Mouse (Mus musculus): ENCODE measurements at regions not wholly inside any gene's neighbourhood (a gene's known extent, or its start where the extent isn't known, plus 50 kb on each side); places are given as distances from the start of the nearest gene placed in this dataset.

- no peaks in the 10 kb centered on the region for H3K27me3 ChIP-seq (ENCODE audit: insufficient read depth, low read length)
- no peaks in the 10 kb centered on the region for H3K4me1 ChIP-seq (replicated peaks; ENCODE audit: low read depth, low read length)
- TF ChIP-seq POU5F1 (IDR thresholded peaks at IDR 0.05; ENCODE audit: borderline replicate concordance, low read length) (no peak), CTCF (conservative IDR thresholded peaks at IDR 0.05; ENCODE audit: low read length) (no peak), NANOG (IDR thresholded peaks at IDR 0.05; ENCODE audit: borderline replicate concordance, low read length) (no peak)
- no peak overlapping the region for H3K4me3 ChIP-seq (replicated peaks; ENCODE audit: low read length)
- H3K9me3 ChIP-seq (ENCODE audit: low read length): 0 out of 2 replicates have a peak, but pooled peaks cover 3% of the 10 kb centered on the region
- H3K36me3 ChIP-seq (ENCODE audit: insufficient read depth, low read length): no peaks in the 10 kb centered on the region
Measured at GRCm38 (mm10) chr11:64738948-64739347, 239.9 kb upstream of the Elac2 start.

- Histone ChIP-seq H3K27me3 (ENCODE audit: insufficient read depth, low read length) (no peaks in the 10 kb centered on the region), H3K9me3 (ENCODE audit: low read length) (no peaks in the 10 kb centered on the region)
- no peak for TF ChIP-seq CTCF (conservative IDR thresholded peaks at IDR 0.05; ENCODE audit: low read length)
- TF ChIP-seq NANOG (IDR thresholded peaks at IDR 0.05; ENCODE audit: borderline replicate concordance, low read length): no peak
- no peak for TF ChIP-seq POU5F1 (IDR thresholded peaks at IDR 0.05; ENCODE audit: borderline replicate concordance, low read length)
Measured at GRCm38 (mm10) chr11:64743753-64744152, 235.1 kb upstream of the Elac2 start.

DNA sequence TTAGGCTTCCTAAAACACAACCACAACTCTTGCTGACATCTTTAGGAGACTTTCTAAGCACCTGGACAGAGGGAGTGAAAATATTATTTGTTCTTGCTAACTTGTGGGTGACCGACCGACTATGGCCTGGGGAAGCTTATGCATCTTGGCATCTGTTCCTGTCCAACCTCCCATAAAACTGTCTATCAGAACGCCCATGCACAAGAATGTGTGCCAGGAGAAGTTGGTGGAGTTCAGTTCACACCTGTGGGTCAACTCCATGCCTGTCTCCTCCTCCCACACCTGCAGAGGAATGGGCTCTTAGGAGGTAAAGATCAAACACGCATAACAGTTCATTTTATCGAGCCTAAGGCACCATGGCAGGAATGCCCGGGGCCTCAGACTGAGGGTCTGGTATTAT, 232.7 kb upstream of the Elac2 start:
- H3K4me3 ChIP-seq (replicated peaks; ENCODE audit: low read length): no peak overlapping the region
- H3K9me3 ChIP-seq (ENCODE audit: low read length): no peaks in the 10 kb centered on the region
- no peaks in the 10 kb centered on the region for H3K27me3 ChIP-seq (ENCODE audit: insufficient read depth, low read length)
- no peak for TF ChIP-seq NANOG (IDR thresholded peaks at IDR 0.05; ENCODE audit: borderline replicate concordance, low read length)
- TF ChIP-seq CTCF (conservative IDR thresholded peaks at IDR 0.05; ENCODE audit: low read length): no peak
- no peak for TF ChIP-seq POU5F1 (IDR thresholded peaks at IDR 0.05; ENCODE audit: borderline replicate concordance, low read length)
- H3K4me1 ChIP-seq (replicated peaks; ENCODE audit: low read depth, low read length): no peaks in the 10 kb centered on the region
- no peaks in the 10 kb centered on the region for H3K36me3 ChIP-seq (ENCODE audit: insufficient read depth, low read length)

More at GRCm38 (mm10) chr11:64743753-64744152, 235.1 kb upstream of the Elac2 start:
- Histone ChIP-seq H3K4me1 (replicated peaks; ENCODE audit: low read depth, low read length) (no peaks in the 10 kb centered on the region), H3K4me3 (replicated peaks; ENCODE audit: low read length) (no peak overlapping the region), H3K36me3 (ENCODE audit: insufficient read depth, low read length) (no peaks in the 10 kb centered on the region)

- TF ChIP-seq POU5F1 (IDR thresholded peaks at IDR 0.05; ENCODE audit: borderline replicate concordance, low read length): no peak
- no peak for TF ChIP-seq CTCF (conservative IDR thresholded peaks at IDR 0.05; ENCODE audit: low read length)
- no peak for TF ChIP-seq NANOG (IDR thresholded peaks at IDR 0.05; ENCODE audit: borderline replicate concordance, low read length)
- no peaks in the 10 kb centered on the region for H3K27me3 ChIP-seq (ENCODE audit: insufficient read depth, low read length)
Measured at GRCm38 (mm10) chr11:64749976-64750375, 228.9 kb upstream of the Elac2 start.

DNA sequence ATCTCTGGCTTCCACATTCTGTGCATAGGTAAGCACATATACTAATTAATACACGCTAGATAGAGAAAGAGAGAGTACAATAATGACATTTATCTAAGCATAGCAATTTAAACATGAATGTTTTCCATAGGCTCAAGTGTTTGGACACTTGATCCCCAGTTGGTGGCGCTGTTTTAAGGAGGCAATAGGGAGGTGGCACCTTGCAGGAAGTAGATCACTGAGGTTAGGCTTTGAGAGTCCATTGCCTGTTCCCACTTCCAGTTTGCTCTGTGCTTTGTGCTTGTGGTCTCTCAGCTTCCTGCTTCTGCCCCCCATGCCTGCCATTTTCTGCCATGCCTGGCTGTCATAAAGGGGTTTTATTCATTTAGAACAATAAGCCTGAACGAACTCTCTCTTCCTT, 226.5 kb upstream of the Elac2 start:
- Histone ChIP-seq H3K27me3 (ENCODE audit: insufficient read depth, low read length) (no peaks in the 10 kb centered on the region), H3K9me3 (ENCODE audit: low read length) (no peaks in the 10 kb centered on the region), H3K36me3 (ENCODE audit: insufficient read depth, low read length) (no peaks in the 10 kb centered on the region), H3K4me1 (replicated peaks; ENCODE audit: low read depth, low read length) (no peaks in the 10 kb centered on the region), H3K4me3 (replicated peaks; ENCODE audit: low read length) (no peak overlapping the region)
- TF ChIP-seq POU5F1 (IDR thresholded peaks at IDR 0.05; ENCODE audit: borderline replicate concordance, low read length) (no peak), CTCF (conservative IDR thresholded peaks at IDR 0.05; ENCODE audit: low read length) (peak; percentile 58)

More at GRCm38 (mm10) chr11:64749976-64750375, 228.9 kb upstream of the Elac2 start:
- Histone ChIP-seq H3K4me1 (replicated peaks; ENCODE audit: low read depth, low read length) (no peaks in the 10 kb centered on the region), H3K36me3 (ENCODE audit: insufficient read depth, low read length) (no peaks in the 10 kb centered on the region), H3K9me3 (ENCODE audit: low read length) (no peaks in the 10 kb centered on the region), H3K4me3 (replicated peaks; ENCODE audit: low read length) (no peak overlapping the region)

GRCm38 (mm10) chr11:64752816-64753215, 226.0 kb upstream of the Elac2 start:
- H3K9me3 ChIP-seq (ENCODE audit: low read length): no peaks in the 10 kb centered on the region
- H3K4me3 ChIP-seq (replicated peaks; ENCODE audit: low read length): no peak overlapping the region
- TF ChIP-seq CTCF (conservative IDR thresholded peaks at IDR 0.05; ENCODE audit: low read length) (no peak), POU5F1 (IDR thresholded peaks at IDR 0.05; ENCODE audit: borderline replicate concordance, low read length) (no peak), NANOG (IDR thresholded peaks at IDR 0.05; ENCODE audit: borderline replicate concordance, low read length) (no peak)
- no peaks in the 10 kb centered on the region for H3K27me3 ChIP-seq (ENCODE audit: insufficient read depth, low read length)
- H3K36me3 ChIP-seq (ENCODE audit: insufficient read depth, low read length): no peaks in the 10 kb centered on the region
- no peaks in the 10 kb centered on the region for H3K4me1 ChIP-seq (replicated peaks; ENCODE audit: low read depth, low read length)

DNA sequence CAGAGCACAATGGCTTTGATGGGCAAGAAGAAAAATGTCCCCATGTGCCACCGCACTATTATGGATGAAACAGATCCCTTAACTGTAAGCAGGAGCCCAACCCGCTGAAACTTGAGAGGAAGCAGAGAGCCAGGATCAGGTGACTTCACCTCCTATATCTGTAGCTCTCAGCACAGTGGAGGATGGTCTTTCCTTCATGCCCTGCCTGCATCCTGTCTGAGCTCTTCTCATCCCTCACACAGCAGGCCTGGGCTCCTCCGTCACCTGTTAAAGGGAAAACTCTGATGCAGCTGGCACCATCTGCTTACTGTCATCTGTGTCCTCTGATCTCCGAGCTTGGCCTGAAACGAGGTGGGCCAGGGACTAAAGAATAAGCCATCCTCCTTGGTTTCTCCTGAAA, 224.8 kb upstream of the Elac2 start:
- H3K4me1 ChIP-seq (replicated peaks; ENCODE audit: low read depth, low read length): no peaks in the 10 kb centered on the region
- H3K36me3 ChIP-seq (ENCODE audit: insufficient read depth, low read length): no peaks in the 10 kb centered on the region
- no peaks in the 10 kb centered on the region for H3K9me3 ChIP-seq (ENCODE audit: low read length)
- TF ChIP-seq NANOG (IDR thresholded peaks at IDR 0.05; ENCODE audit: borderline replicate concordance, low read length) (no peak), POU5F1 (IDR thresholded peaks at IDR 0.05; ENCODE audit: borderline replicate concordance, low read length) (no peak)
- no peaks in the 10 kb centered on the region for H3K27me3 ChIP-seq (ENCODE audit: insufficient read depth, low read length)
- no peak overlapping the region for H3K4me3 ChIP-seq (replicated peaks; ENCODE audit: low read length)

DNA sequence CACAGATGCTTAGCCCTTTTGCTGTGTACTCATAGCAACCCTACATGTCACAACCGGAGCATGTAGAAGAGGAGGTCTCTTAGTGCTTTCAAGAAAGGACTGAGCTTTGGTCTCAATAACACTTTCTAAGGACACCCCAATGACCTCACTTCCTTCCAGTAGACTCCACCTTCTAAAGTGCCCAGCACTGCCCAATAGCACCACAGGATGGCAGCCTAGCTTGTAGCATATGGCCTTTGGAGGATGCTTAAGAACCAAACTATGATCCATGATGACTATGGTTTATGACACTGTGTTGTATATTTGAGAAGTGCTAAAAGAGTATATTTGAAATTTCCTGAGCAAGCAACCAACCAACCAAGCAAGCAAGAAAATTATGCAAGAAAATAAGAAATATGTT, 223.3 kb upstream of the Elac2 start:
- H3K4me3 ChIP-seq (replicated peaks; ENCODE audit: low read length): no peak overlapping the region
- H3K27me3 ChIP-seq (ENCODE audit: insufficient read depth, low read length): no peaks in the 10 kb centered on the region
- no peaks in the 10 kb centered on the region for H3K4me1 ChIP-seq (replicated peaks; ENCODE audit: low read depth, low read length)
- no peaks in the 10 kb centered on the region for H3K36me3 ChIP-seq (ENCODE audit: insufficient read depth, low read length)
- no peaks in the 10 kb centered on the region for H3K9me3 ChIP-seq (ENCODE audit: low read length)
- TF ChIP-seq POU5F1 (IDR thresholded peaks at IDR 0.05; ENCODE audit: borderline replicate concordance, low read length): no peak
- TF ChIP-seq CTCF (conservative IDR thresholded peaks at IDR 0.05; ENCODE audit: low read length): no peak
- TF ChIP-seq NANOG (IDR thresholded peaks at IDR 0.05; ENCODE audit: borderline replicate concordance, low read length): no peak

- Histone ChIP-seq H3K4me3 (replicated peaks; ENCODE audit: low read length) (no peak overlapping the region), H3K9me3 (ENCODE audit: low read length) (no peaks in the 10 kb centered on the region), H3K27me3 (ENCODE audit: insufficient read depth, low read length) (no peaks in the 10 kb centered on the region), H3K4me1 (replicated peaks; ENCODE audit: low read depth, low read length) (no peaks in the 10 kb centered on the region), H3K36me3 (ENCODE audit: insufficient read depth, low read length) (no peaks in the 10 kb centered on the region)
- no peak for TF ChIP-seq NANOG (IDR thresholded peaks at IDR 0.05; ENCODE audit: borderline replicate concordance, low read length)
- TF ChIP-seq CTCF (conservative IDR thresholded peaks at IDR 0.05; ENCODE audit: low read length): no peak
- no peak for TF ChIP-seq POU5F1 (IDR thresholded peaks at IDR 0.05; ENCODE audit: borderline replicate concordance, low read length)
Measured at GRCm38 (mm10) chr11:64760626-64761025, 218.2 kb upstream of the Elac2 start.

Data from E14TG2a.4 (cell line).